Mouse (Mus musculus): ENCODE results near the gene Agbl4. TPM values are rescaled to one million over a fixed set of nuclear protein-coding genes. Genes with fewer than 3 reads are reported as not detected.

Gene Agbl4
- total and polyA plus RNA-seq, 3 experiments = not detected

DNA sequence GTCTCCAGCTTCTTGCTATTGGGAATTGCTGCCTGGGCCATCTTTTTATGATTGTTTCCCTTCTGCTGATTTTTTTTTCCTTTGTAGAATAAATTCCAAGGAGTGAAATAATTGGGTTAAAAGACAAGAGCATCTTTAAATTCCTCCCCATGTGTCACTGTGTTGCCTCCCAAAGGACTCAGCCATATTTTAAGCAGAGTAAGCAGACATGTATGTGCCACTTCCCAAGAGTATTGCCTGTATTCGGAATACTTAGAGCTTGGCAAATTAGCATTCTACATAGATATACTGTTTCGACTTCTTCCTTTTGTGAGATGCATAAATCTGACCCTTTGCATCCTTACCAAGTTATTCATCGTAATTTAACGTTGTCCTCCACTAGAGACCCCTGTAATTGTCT lies 1070.3 kb downstream of the Agbl4 start:
- H3K9ac ChIP-seq (ENCODE audit: control insufficient read depth, low read depth, low read length, poor library complexity, severe bottlenecking) = no peak overlapping the region
- no peaks in the 10 kb centered on the region for H3K79me2 ChIP-seq (ENCODE audit: control insufficient read depth, insufficient read depth, low read length, poor library complexity)
- no peaks in the 10 kb centered on the region for H3K36me3 ChIP-seq (ENCODE audit: control insufficient read depth in 1 of 2, insufficient read depth in 2 of 2, low read length in 2 of 2)
- H3K27ac ChIP-seq (ENCODE audit: control insufficient read depth, low read depth, low read length) = no peak overlapping the region
- no peak for TF ChIP-seq ELF1 (IDR thresholded peaks at IDR 0.05; ENCODE audit: low read depth, low read length)
- TF ChIP-seq GATA1 (IDR thresholded peaks at IDR 0.05; ENCODE audit: low read depth, low read length) = no peak
- TF ChIP-seq USF1 (IDR thresholded peaks at IDR 0.05; ENCODE audit: low read depth, low read length) = no peak
- TF ChIP-seq RAD21 (IDR thresholded peaks at IDR 0.05; ENCODE audit: low read depth, low read length) = no peak
- no peak for TF ChIP-seq RCOR1 (IDR thresholded peaks at IDR 0.05; ENCODE audit: low read depth, low read length)
- no peak for TF ChIP-seq MEF2A (IDR thresholded peaks at IDR 0.05; ENCODE audit: extremely low read depth, insufficient replicate concordance, low read depth, low read length, poor library complexity, severe bottlenecking)
- no peak for TF ChIP-seq MAZ (IDR thresholded peaks at IDR 0.05; ENCODE audit: low read depth, low read length)
- no peak for TF ChIP-seq NELFE (IDR thresholded peaks at IDR 0.05; ENCODE audit: low read depth, low read length)
- no peak for TF ChIP-seq JUND (IDR thresholded peaks at IDR 0.05; ENCODE audit: low read depth, low read length)
- no peak for TF ChIP-seq POLR2AphosphoS5 (IDR thresholded peaks at IDR 0.05; ENCODE audit: borderline replicate concordance, low read depth, low read length)
- TF ChIP-seq CTCF (IDR thresholded peaks at IDR 0.05 in 2 of 3, conservative IDR thresholded peaks at IDR 0.05 in 1 of 3; ENCODE audit: control insufficient read depth in 1 of 3, insufficient read depth in 1 of 3, low read depth in 2 of 3, low read length in 3 of 3, poor library complexity in 1 of 3, severe bottlenecking in 1 of 3) = no peak
- no peak for TF ChIP-seq SIN3A (IDR thresholded peaks at IDR 0.05; ENCODE audit: low read length)
- no peak for TF ChIP-seq E2F4 (IDR thresholded peaks at IDR 0.05; ENCODE audit: borderline replicate concordance, low read depth, low read length)
- no peak for TF ChIP-seq MYB (IDR thresholded peaks at IDR 0.05; ENCODE audit: low read depth, low read length)
- no peaks in the 10 kb centered on the region for H3K27me3 ChIP-seq (ENCODE audit: control insufficient read depth in 1 of 2, insufficient read depth in 2 of 2, low read length in 2 of 2)
- H3K4me1 ChIP-seq (ENCODE audit: control insufficient read depth in 1 of 2, insufficient read depth in 2 of 2, low read length in 2 of 2) = no peaks in the 10 kb centered on the region
- DNase-seq (ENCODE audit: low read depth, low spot score) = no peak
- H3K4me3 ChIP-seq (ENCODE audit: control insufficient read depth in 1 of 2, insufficient read depth in 1 of 2, low read depth in 2 of 2, low read length in 2 of 2) = no peak overlapping the region
- no peaks in the 10 kb centered on the region for H3K9me3 ChIP-seq (replicated peaks; ENCODE audit: insufficient read depth, low read length)

DNA sequence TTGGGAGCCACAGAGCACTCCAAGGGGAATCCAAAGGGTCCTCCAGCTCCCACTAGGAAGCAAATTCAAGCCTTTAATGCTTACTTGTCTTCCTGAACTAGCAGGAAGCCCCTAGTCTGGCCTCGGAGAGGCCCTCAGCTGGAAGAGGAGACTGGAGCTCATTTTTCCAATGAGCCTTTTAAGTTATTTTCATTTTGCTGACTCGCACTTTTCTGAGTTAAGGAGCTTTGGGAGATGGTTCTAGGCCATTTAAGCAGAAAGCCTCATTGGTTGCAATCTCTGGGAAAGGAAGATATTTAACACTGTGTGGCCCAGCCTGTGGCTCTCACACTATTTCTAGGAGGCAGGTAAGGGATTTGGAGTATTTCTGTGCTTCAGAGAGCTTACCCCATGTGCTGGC lies 1072.4 kb downstream of the Agbl4 start:
- Histone ChIP-seq H3K4me1 (ENCODE audit: control insufficient read depth in 1 of 2, insufficient read depth in 2 of 2, low read length in 2 of 2) (no peaks in the 10 kb centered on the region), H3K9ac (ENCODE audit: control insufficient read depth, low read depth, low read length, poor library complexity, severe bottlenecking) (no peak overlapping the region), H3K4me3 (ENCODE audit: control insufficient read depth in 1 of 2, insufficient read depth in 1 of 2, low read depth in 2 of 2, low read length in 2 of 2) (no peak overlapping the region), H3K27me3 (ENCODE audit: control insufficient read depth in 1 of 2, insufficient read depth in 2 of 2, low read length in 2 of 2) (no peaks in the 10 kb centered on the region), H3K9me3 (replicated peaks; ENCODE audit: insufficient read depth, low read length) (no peaks in the 10 kb centered on the region), H3K36me3 (ENCODE audit: control insufficient read depth in 1 of 2, insufficient read depth in 2 of 2, low read length in 2 of 2) (no peaks in the 10 kb centered on the region), H3K79me2 (ENCODE audit: control insufficient read depth, insufficient read depth, low read length, poor library complexity) (no peaks in the 10 kb centered on the region), H3K27ac (ENCODE audit: control insufficient read depth, low read depth, low read length) (no peak overlapping the region)
- no peak for DNase-seq (ENCODE audit: low read depth, low spot score)
- TF ChIP-seq SIN3A (IDR thresholded peaks at IDR 0.05; ENCODE audit: low read length) = no peak
- no peak for TF ChIP-seq MYB (IDR thresholded peaks at IDR 0.05; ENCODE audit: low read depth, low read length)
- TF ChIP-seq TBP (IDR thresholded peaks at IDR 0.05; ENCODE audit: low read depth, low read length) = no peak
- no peak for TF ChIP-seq MEF2A (IDR thresholded peaks at IDR 0.05; ENCODE audit: extremely low read depth, insufficient replicate concordance, low read depth, low read length, poor library complexity, severe bottlenecking)
- TF ChIP-seq JUND (IDR thresholded peaks at IDR 0.05; ENCODE audit: low read depth, low read length) = no peak
- no peak for TF ChIP-seq KAT2A (conservative IDR thresholded peaks at IDR 0.05; ENCODE audit: low read depth, low read length)
- no peak for TF ChIP-seq ZKSCAN1 (IDR thresholded peaks at IDR 0.05; ENCODE audit: low read depth, low read length)
- no peak for TF ChIP-seq POLR2AphosphoS5 (IDR thresholded peaks at IDR 0.05; ENCODE audit: borderline replicate concordance, low read depth, low read length)
- TF ChIP-seq ZC3H11A (IDR thresholded peaks at IDR 0.05; ENCODE audit: low read depth, low read length) = no peak
- TF ChIP-seq MAFK (IDR thresholded peaks at IDR 0.05; ENCODE audit: borderline replicate concordance, low read depth, low read length) = no peak
- no peak for TF ChIP-seq MAX (IDR thresholded peaks at IDR 0.05; ENCODE audit: low read length)
- TF ChIP-seq TCF12 (IDR thresholded peaks at IDR 0.05; ENCODE audit: low read depth, low read length) = no peak
- TF ChIP-seq POLR2A (IDR thresholded peaks at IDR 0.05; ENCODE audit: control insufficient read depth in 1 of 2, insufficient read depth in 1 of 2, low read depth in 1 of 2, low read length in 2 of 2, poor library complexity in 1 of 2) = no peak
- TF ChIP-seq POLR2AphosphoS2 (IDR thresholded peaks at IDR 0.05; ENCODE audit: low read length) = no peak
- no peak for TF ChIP-seq USF1 (IDR thresholded peaks at IDR 0.05; ENCODE audit: low read depth, low read length)
